26 mouse cellular contexts compared by ENCODE assay signal in genomic region chr13:32535602-32536001, GRCm38 (mm10).
DNase-seq lines count a peak whose midpoint lies in the region; ATAC-seq and TF ChIP-seq lines count a peak whose summit lies in the region.
"Had no signal": no experiment of that assay in that cellular context is flagged by ENCODE, and none has a peak within 500 bp of the region (broad histone marks: within the 10 kb centered on the region; RNA-seq: fewer than 3 reads in every experiment).

No protein-coding gene starts in this region.

- no peaks in the 10 kb centered on the region for H3K36me3 ChIP-seq in lung, postnatal 0 days (ENCODE audit: insufficient read depth, low read length)
- H3K36me3 ChIP-seq: embryonic facial prominence, embryonic 10.5 days; embryonic facial prominence, embryonic 13.5 days; forebrain, embryonic 12.5 days; forebrain, embryonic 15.5 days; heart, embryonic 10.5 days; heart, embryonic 13.5 days; hindbrain, embryonic 12.5 days; hindbrain, embryonic 15.5 days had no signal

- TF ChIP-seq EP300 in lung, postnatal 0 days (IDR thresholded peaks at IDR 0.05), result peak; percentile 73

- H3K27ac ChIP-seq in lung, postnatal 0 days (ENCODE audit: low read length), result no peak overlapping the region
- H3K27ac ChIP-seq: embryonic facial prominence, embryonic 10.5 days; embryonic facial prominence, embryonic 13.5 days; forebrain, embryonic 12.5 days; forebrain, embryonic 15.5 days; heart, adult 2 months; heart, embryonic 10.5 days; heart, embryonic 13.5 days; hindbrain, embryonic 12.5 days; hindbrain, embryonic 15.5 days had no signal

- peak; percentile 70 for ATAC-seq in lung, postnatal 0 days
- ATAC-seq: CD4-positive, CD25-positive, alpha-beta regulatory T cell, adult 4 months; forebrain, embryonic 15.5 days had no signal

- WGBS in lung, postnatal 0 days, result 53% methylated on average over 4 of the region's 4 CpGs

- H3K4me2 ChIP-seq in lung, postnatal 0 days (replicated peaks; ENCODE audit: low read depth, low read length), result no peak overlapping the region
- H3K4me2 ChIP-seq: embryonic facial prominence, embryonic 13.5 days; forebrain, embryonic 12.5 days; forebrain, embryonic 15.5 days; heart, embryonic 13.5 days; hindbrain, embryonic 12.5 days; hindbrain, embryonic 15.5 days had no signal

- H3K9me3 ChIP-seq in lung, postnatal 0 days (ENCODE audit: low read length), result no peaks in the 10 kb centered on the region
- H3K9me3 ChIP-seq: embryonic facial prominence, embryonic 10.5 days; embryonic facial prominence, embryonic 13.5 days; forebrain, embryonic 12.5 days; forebrain, embryonic 15.5 days; heart, embryonic 10.5 days; heart, embryonic 13.5 days; hindbrain, embryonic 12.5 days; hindbrain, embryonic 15.5 days had no signal

- H3K27me3 ChIP-seq in lung, postnatal 0 days (replicated peaks; ENCODE audit: insufficient read depth, low read length), result no peaks in the 10 kb centered on the region
- H3K27me3 ChIP-seq: embryonic facial prominence, embryonic 13.5 days; forebrain, embryonic 12.5 days; forebrain, embryonic 15.5 days; heart, embryonic 13.5 days; hindbrain, embryonic 12.5 days; hindbrain, embryonic 15.5 days had no signal

- H3K4me3 ChIP-seq in lung, postnatal 0 days (ENCODE audit: low read depth, low read length), result no peak overlapping the region
- H3K4me3 ChIP-seq: embryonic facial prominence, embryonic 10.5 days; embryonic facial prominence, embryonic 13.5 days; erythroblast, embryonic 14.5 days; forebrain, embryonic 12.5 days; forebrain, embryonic 15.5 days; heart, adult 2 months; heart, embryonic 10.5 days; heart, embryonic 13.5 days; hindbrain, embryonic 12.5 days; hindbrain, embryonic 15.5 days had no signal

- no peak for TF ChIP-seq CTCF in lung, postnatal 0 days (IDR thresholded peaks at IDR 0.05)

- H3K9ac ChIP-seq in lung, postnatal 0 days (replicated peaks; ENCODE audit: low read depth), result no peak overlapping the region
- H3K9ac ChIP-seq: embryonic facial prominence, embryonic 13.5 days; forebrain, embryonic 12.5 days; forebrain, embryonic 15.5 days; heart, embryonic 13.5 days; hindbrain, embryonic 12.5 days; hindbrain, embryonic 15.5 days had no signal

- peak; percentile 50 to 57 for DNase-seq in lung, adult 18-20 months
- peak; percentile 56 for DNase-seq in lung, postnatal 0 days (ENCODE audit: low spot score)
- peak; percentile 55 for DNase-seq in lung, postnatal 25 days (ENCODE audit: low spot score)
- no peak for DNase-seq in heart, postnatal 14 days
- no peak for DNase-seq in adrenal gland, adult (ENCODE audit: inconsistent age in 2 of 2, low spot score in 1 of 2)
- DNase-seq in thymus, postnatal 25 days, result no peak
- DNase-seq in urinary bladder, postnatal 14 days (ENCODE audit: low spot score), result no peak
- DNase-seq: adrenal gland, adult 8-10 months; adrenal gland, postnatal 25 days; cerebellum, adult 11-12 months; cerebellum, adult 8-10 months; cerebellum, postnatal 10 days; cerebellum, postnatal 36 days; gastrocnemius, postnatal 10 days; gastrocnemius, postnatal 36 days; heart, adult 2 months had no signal

- intact Hi-C loops in heart, postnatal 14 days (cut with DNase I), result no loop called here

- H3K4me1 ChIP-seq in lung, postnatal 0 days (ENCODE audit: insufficient read depth, low read depth, low read length), result no peaks in the 10 kb centered on the region
- H3K4me1 ChIP-seq: forebrain, embryonic 12.5 days; forebrain, embryonic 15.5 days; heart, embryonic 10.5 days; heart, embryonic 13.5 days; hindbrain, embryonic 12.5 days; hindbrain, embryonic 15.5 days had no signal

Comparison
In these comparisons a context has a peak if more than half of its experiments do, and no peak if none do; other contexts are left out.
1. DNase-seq: peak in lung, adult 18-20 months (2 of 2), lung, postnatal 0 days (single experiment) and lung, postnatal 25 days (single experiment); none in heart, postnatal 14 days (0 of 2), adrenal gland, adult (0 of 2), thymus, postnatal 25 days (single experiment) and urinary bladder, postnatal 14 days (single experiment).